Mouse (Mus musculus) embryonic fibroblast, embryonic 13.5 days (primary cell): ENCODE data around the gene Cntn2.

Experiments
- CTCF ChIP-seq: IDR thresholded peaks from 2 replicates; pipeline ENCODE4 v1.5.1; 2011; ENCODE audit warnings: mild to moderate bottlenecking, control low read depth, low read length, moderate library complexity, borderline replicate concordance; ENCODE audit not compliant: insufficient read depth
- POLR2A ChIP-seq: IDR thresholded peaks from 2 replicates; pipeline ENCODE4 v1.6.1; 2011; ENCODE audit warnings: low read depth, mild to moderate bottlenecking, control low read depth, low read length, moderate library complexity

GRCm38 (mm10) chr1:132567336-132568125 lies 24.5 kb upstream of the Cntn2 start:
- no peak for TF ChIP-seq POLR2A
- TF ChIP-seq CTCF: no peak
